Mouse (Mus musculus) embryonic facial prominence, embryonic 10.5 days (tissue): ENCODE measurements around the gene Dnmt3a. TPM values are rescaled to one million over a fixed set of nuclear protein-coding genes. Genes with fewer than 3 reads are reported as not detected.

Experiments
- DNase-seq: peaks from one replicate; pipeline ENCODE4 v3.0.0-alpha.2; 2017; ENCODE audit warnings: low spot score
- H3K27ac ChIP-seq: fragments of 300-500 bp; sonication (generic); replicated peaks from 2 replicates; pipeline ENCODE4 v1.5.1; 2016; ENCODE audit warnings: mild to moderate bottlenecking
- H3K27me3 ChIP-seq: fragments of 300-500 bp; sonication (generic); replicated peaks from 2 replicates; pipeline ENCODE4 v1.6.1; 2016; ENCODE audit warnings: low read depth, mild to moderate bottlenecking; ENCODE audit not compliant: poor library complexity, severe bottlenecking
- H3K36me3 ChIP-seq: fragments of 300-500 bp; sonication (generic); replicated peaks from 2 replicates; pipeline ENCODE4 v1.6.1; 2016; ENCODE audit warnings: mild to moderate bottlenecking, moderate library complexity
- H3K4me1 ChIP-seq: fragments of 300-500 bp; sonication (generic); 2 replicates; pipeline ENCODE4 v1.6.1; 2016
- H3K4me3 ChIP-seq: fragments of 300-500 bp; sonication (generic); 2 replicates; pipeline ENCODE4 v1.5.1; 2016; ENCODE audit warnings: mild to moderate bottlenecking, moderate library complexity
- H3K9me3 ChIP-seq: fragments of 300-500 bp; sonication (generic); 2 replicates; pipeline ENCODE4 v1.6.1; 2016; ENCODE audit warnings: mild to moderate bottlenecking
- WGBS: fragments of 180-500 bp; shearing (Covaris S2); methylation state at CpG from one replicate; pipeline ENCODE4 v1.1.7; 2016; 5-methylcytosine and 5-hydroxymethylcytosine counted together
- polyA plus RNA-seq: library from polyadenylated mRNA; unstranded; fragments of >200 nt; fragmentation: Nextera tagmentation; extraction: Ambion mirVana; gene quantifications from 2 replicates; pipeline ENCODE4 v1.2.1, GENCODE M21; 2016

The Dnmt3a gene
- polyA plus RNA-seq, 1 experiment from 2014 or later: 179 TPM

- no peaks in the 10 kb centered on the region for H3K9me3 ChIP-seq
- peak; percentile 75 for DNase-seq
- no peaks in the 10 kb centered on the region for H3K36me3 ChIP-seq
- 29% methylated on average over 5 of the region's 5 CpGs for WGBS
- 0 out of 2 replicates have a peak overlapping the region, but pooled peaks have one; percentile 8 for H3K4me3 ChIP-seq
- peaks cover 68% of the 10 kb centered on the region for H3K4me1 ChIP-seq
- H3K27ac ChIP-seq: peak overlapping the region; percentile 78
- peaks cover 10% of the 10 kb centered on the region for H3K27me3 ChIP-seq
These were observed 17.3 kb upstream of the Dnmt3a start for GRCm38 (mm10) chr12:3788421-3789051.

DNA sequence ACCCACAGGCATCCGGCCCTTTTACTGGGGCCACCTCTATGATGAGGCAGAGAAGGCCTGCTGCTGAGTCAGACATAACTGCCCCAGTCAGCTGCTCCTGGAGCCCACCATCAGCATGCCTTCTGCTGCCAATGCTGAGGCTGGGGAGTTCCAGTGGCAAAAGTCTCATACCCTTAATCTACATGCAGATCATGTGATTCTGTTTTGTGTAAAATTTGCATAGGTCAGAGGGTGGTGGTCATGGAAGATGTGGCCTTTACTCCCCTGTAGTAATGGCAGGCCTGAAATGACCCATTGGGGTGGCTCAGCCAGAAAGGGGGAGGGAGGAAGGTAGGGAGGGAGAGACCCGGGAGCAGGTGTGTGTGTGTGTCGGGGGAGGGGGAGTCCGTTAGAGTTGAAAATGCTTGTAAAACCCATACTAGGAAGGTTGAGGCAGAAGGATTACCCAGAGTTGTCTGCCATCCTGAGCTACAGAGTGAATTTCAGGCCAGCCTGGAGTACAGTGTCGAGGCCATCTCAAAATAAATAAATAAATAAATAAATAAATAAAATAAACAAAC, 16.1 kb upstream of the Dnmt3a start:
- no peak for DNase-seq
- peak overlapping the region; percentile 1; the same call in 1 of the 2 replicates for H3K27ac ChIP-seq
- H3K36me3 ChIP-seq: no peaks in the 10 kb centered on the region
- H3K4me1 ChIP-seq: peaks cover 58% of the 10 kb centered on the region
- WGBS: 60% methylated on average over 5 of the region's 5 CpGs
- no peaks in the 10 kb centered on the region for H3K9me3 ChIP-seq
- no peak overlapping the region for H3K4me3 ChIP-seq
- peaks cover 21% of the 10 kb centered on the region for H3K27me3 ChIP-seq

- DNase-seq: no peak
- no peaks in the 10 kb centered on the region for H3K36me3 ChIP-seq
- peaks cover 47% of the 10 kb centered on the region for H3K4me1 ChIP-seq
- 60% methylated on average over 7 of the region's 7 CpGs for WGBS
- H3K27ac ChIP-seq: no peak overlapping the region
- peak overlapping the region; percentile 55; the same call in 1 of the 2 replicates for H3K4me3 ChIP-seq
- peaks cover 32% of the 10 kb centered on the region for H3K27me3 ChIP-seq
- H3K9me3 ChIP-seq: no peaks in the 10 kb centered on the region
These were observed 14.6 kb upstream of the Dnmt3a start for GRCm38 (mm10) chr12:3791257-3791656.

DNA sequence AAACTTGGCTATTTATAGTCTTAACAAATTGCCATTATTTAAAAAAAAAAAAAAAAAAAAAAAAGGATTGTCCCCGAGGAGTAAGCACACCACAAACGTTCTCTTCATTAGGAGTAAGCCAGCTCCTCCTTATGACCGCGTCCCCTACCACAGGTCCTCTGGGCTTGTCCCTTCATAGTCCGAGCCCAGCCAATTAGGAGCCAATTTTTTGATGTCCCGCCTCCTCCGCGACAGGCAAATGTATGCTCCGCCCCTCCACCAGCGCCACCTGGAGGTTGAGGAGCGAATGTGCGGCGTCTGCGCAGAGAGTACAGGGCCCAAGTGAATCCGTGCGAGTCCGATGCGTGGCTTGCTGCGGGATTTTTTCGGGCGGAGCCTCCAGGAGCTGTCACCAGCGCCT, 14.1 kb upstream of the Dnmt3a start:
- Histone ChIP-seq H3K4me3 (peak overlapping the region; percentile 55), H3K27ac (peak overlapping the region; percentile 65), H3K36me3 (no peaks in the 10 kb centered on the region), H3K9me3 (no peaks in the 10 kb centered on the region), H3K27me3 (peaks cover 32% of the 10 kb centered on the region), H3K4me1 (peaks cover 42% of the 10 kb centered on the region)
- WGBS: under 1% methylated on average over 22 of the region's 22 CpGs
- peak; percentile 93 for DNase-seq

GRCm38 (mm10) chr12:3792248-3792647, 13.6 kb upstream of the Dnmt3a start:
- H3K27me3 ChIP-seq: peaks cover 32% of the 10 kb centered on the region
- H3K4me3 ChIP-seq: peak overlapping the region; percentile 55
- no peaks in the 10 kb centered on the region for H3K36me3 ChIP-seq
- peak; percentile 25 for DNase-seq
- no peaks in the 10 kb centered on the region for H3K9me3 ChIP-seq
- peaks cover 37% of the 10 kb centered on the region for H3K4me1 ChIP-seq
- peak overlapping the region; percentile 65 for H3K27ac ChIP-seq
- 22% methylated on average over 8 of the region's 8 CpGs for WGBS

GRCm38 (mm10) chr12:3795569-3795968, 10.2 kb upstream of the Dnmt3a start:
- H3K4me3 ChIP-seq: no peak overlapping the region
- H3K9me3 ChIP-seq: no peaks in the 10 kb centered on the region
- DNase-seq: no peak
- 43% methylated on average over 4 of the region's 4 CpGs for WGBS
- H3K4me1 ChIP-seq: peaks cover 11% of the 10 kb centered on the region
- H3K27ac ChIP-seq: no peak overlapping the region
- H3K36me3 ChIP-seq: no peaks in the 10 kb centered on the region
- peaks cover 32% of the 10 kb centered on the region for H3K27me3 ChIP-seq

DNA sequence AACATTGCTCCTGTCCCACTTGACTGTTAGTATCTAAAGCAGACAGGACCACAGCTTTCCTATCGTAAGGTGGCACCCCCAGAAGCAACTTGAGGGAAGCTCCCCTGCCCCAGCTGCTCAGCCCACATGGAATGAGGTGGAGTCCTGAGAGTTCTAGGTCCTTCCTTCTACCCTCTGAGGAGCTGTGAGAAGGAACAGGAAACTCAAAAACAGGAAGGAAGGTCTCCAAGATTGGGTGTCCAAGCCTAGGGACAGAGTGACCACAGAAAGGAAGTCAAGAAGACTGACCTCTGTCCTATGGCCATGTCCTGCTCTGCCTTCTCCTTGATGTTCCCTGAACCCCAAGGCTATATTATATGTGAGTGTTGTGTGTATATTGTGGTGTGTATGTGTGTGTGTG, 6.3 kb upstream of the Dnmt3a start:
- no peak overlapping the region for H3K4me3 ChIP-seq
- no peaks in the 10 kb centered on the region for H3K9me3 ChIP-seq
- H3K4me1 ChIP-seq: no peaks in the 10 kb centered on the region
- no peak overlapping the region for H3K27ac ChIP-seq
- peaks cover 37% of the 10 kb centered on the region for H3K27me3 ChIP-seq
- 77% methylated on average over 1 of the region's 1 CpGs for WGBS
- H3K36me3 ChIP-seq: no peaks in the 10 kb centered on the region
- DNase-seq: no peak

GRCm38 (mm10) chr12:3806271-3806684, 471 bp downstream of the Dnmt3a start:
- DNase-seq: peak; percentile 90
- Histone ChIP-seq H3K27ac (peak overlapping the region; percentile 89), H3K27me3 (peaks cover 83% of the 10 kb centered on the region), H3K4me1 (peaks cover 50% of the 10 kb centered on the region), H3K4me3 (peak overlapping the region; percentile 81), H3K9me3 (no peaks in the 10 kb centered on the region), H3K36me3 (no peaks in the 10 kb centered on the region)
- WGBS: under 1% methylated on average over 41 of the region's 41 CpGs

DNA sequence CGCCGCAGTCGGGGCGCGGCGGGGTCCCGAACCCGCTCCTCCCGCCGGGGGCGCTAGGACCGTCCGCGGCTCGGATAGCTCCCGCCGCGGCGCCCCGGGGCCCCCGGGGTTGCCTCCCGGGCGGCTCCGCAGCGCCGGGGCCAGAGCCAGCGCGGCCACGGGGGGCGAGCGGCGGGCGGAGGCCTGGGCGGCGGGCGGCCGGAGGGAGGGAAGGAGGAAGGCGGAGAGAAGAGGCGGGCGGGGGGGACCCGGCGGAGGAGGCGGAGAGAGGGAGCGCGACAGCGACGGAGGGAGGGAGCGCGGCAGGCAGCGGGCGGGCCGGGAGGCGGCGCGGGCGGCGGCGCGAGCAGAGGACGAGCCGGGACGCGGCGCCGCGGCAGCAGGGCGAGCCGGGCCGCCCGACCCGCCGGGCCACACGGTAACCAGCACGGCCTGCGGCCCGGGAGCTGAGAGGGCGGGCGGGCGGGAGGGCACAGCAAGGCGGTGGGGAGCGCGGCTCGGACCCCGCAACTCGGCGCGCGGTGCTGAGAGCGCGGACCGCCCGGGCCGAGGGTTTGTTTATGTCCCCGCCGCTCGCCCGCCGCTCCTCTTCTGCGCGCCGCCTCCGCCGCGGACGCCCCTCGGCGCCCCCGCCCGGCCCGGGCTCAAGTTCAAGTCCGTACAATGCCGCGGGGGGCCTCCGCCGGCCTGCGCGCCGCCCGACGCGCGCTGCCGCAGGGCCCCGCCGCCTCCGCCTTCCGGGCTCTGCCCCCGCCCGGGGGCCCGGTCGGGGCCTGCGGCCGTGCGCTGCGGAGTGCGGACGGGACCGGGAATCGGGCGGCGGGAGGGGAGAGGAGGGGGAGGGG, 1.1 kb downstream of the Dnmt3a start:
- WGBS: under 1% methylated on average over 130 of the region's 141 CpGs
- H3K27me3 ChIP-seq: peaks cover 84% of the 10 kb centered on the region
- peak overlapping the region; percentile 89 for H3K27ac ChIP-seq
- no peaks in the 10 kb centered on the region for H3K36me3 ChIP-seq
- H3K9me3 ChIP-seq: no peaks in the 10 kb centered on the region
- peak; percentile 73 for DNase-seq
- peaks cover 57% of the 10 kb centered on the region for H3K4me1 ChIP-seq
- H3K4me3 ChIP-seq: peak overlapping the region; percentile 81

GRCm38 (mm10) chr12:3807548-3808395, 2.0 kb downstream of the Dnmt3a start:
- under 1% methylated on average over 95 of the region's 105 CpGs for WGBS
- Histone ChIP-seq H3K27me3 (peaks cover 76% of the 10 kb centered on the region), H3K27ac (peak overlapping the region; percentile 89), H3K4me3 (peak overlapping the region; percentile 81), H3K4me1 (peaks cover 64% of the 10 kb centered on the region), H3K36me3 (no peaks in the 10 kb centered on the region), H3K9me3 (no peaks in the 10 kb centered on the region)
- DNase-seq: peak; percentile 64

DNA sequence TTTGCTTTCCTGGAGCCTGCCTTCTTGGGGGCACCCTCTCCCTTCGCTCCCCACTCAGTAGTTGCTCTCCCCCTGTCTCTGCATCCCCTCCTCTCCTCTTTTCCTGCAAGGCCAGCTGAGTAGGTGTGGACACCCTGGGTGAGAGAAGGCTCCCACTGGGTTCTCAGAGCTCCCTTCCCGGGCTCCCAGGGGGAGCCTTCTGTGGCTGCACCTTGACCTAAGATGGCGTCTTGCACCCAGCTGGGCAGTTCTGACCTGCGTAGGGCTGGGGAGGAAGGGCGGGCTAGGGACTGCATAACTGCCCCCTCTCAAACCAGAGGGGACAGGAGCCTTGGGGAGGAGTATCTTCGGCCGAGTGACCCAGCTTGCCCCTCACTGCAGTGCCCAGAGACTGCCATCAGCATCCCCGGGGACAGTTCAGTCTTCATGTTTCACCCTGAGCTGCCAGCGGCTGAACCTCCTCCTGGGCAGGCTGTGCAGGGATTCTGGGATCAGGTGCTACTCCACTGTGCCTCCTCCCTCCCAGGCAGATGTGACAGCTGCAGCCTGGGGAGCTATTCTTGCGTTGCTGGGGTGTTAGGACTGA, 2.7 kb downstream of the Dnmt3a start:
- DNase-seq: peak; percentile 36
- Histone ChIP-seq H3K9me3 (no peaks in the 10 kb centered on the region), H3K4me1 (peaks cover 64% of the 10 kb centered on the region), H3K36me3 (no peaks in the 10 kb centered on the region), H3K27ac (peak overlapping the region; percentile 89), H3K27me3 (peaks cover 70% of the 10 kb centered on the region), H3K4me3 (peak overlapping the region; percentile 81)
- WGBS: 4% methylated on average over 10 of the region's 10 CpGs
